Mouse (Mus musculus): Measurements from ENCODE around the gene Prpf38b. TPM values are rescaled to one million over a fixed set of nuclear protein-coding genes. Genes with fewer than 3 reads are reported as not detected.
"Not testable (repeated sequence)": the region's sequence is repeated elsewhere in the genome, so short reads cannot be mapped to it uniquely, and the experiment has no call there.

The Prpf38b gene
- polyA plus RNA-seq, 1 experiment from 2014 or later, result 42.5 TPM

DNA sequence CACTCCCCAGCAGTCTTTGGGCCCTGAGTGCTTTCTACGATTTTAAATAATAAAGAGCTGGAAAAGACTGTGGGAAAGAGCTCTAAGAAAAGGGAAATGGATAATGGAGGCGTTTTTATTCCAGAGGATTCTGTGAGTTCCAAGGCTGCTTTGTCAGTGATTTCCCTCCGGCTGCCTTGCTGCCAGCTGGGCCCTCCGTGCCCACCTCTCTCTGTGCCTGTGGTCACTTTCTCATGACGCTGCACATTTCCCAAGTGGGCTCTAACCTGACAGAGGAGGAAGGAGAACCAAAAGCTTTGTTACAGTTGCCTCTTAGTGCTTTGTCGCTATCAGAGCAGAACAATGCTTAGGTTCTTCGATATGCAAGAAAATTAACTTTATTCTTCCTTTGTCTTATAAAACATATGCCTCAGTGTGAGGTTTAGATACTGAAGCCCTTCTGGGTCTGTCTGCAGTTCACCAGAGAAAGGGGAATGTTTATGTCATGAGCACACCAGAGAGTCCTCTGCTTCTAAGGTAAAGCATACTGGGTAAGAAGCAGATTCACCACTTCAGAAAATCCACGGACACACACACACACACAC is 26.7 kb downstream of the Prpf38b start:
- ATAC-seq (no peak), DNase-seq (ENCODE audit: low spot score) (no peak)
- Histone ChIP-seq H3K27ac (ENCODE audit: low read length) (no peak overlapping the region), H3K4me2 (replicated peaks; ENCODE audit: low read depth, low read length) (no peak overlapping the region), H3K9ac (replicated peaks; ENCODE audit: low read depth) (no peak overlapping the region), H3K36me3 (ENCODE audit: insufficient read depth, low read length) (no peaks in the 10 kb centered on the region), H3K27me3 (replicated peaks; ENCODE audit: insufficient read depth, low read length) (no peaks in the 10 kb centered on the region), H3K9me3 (ENCODE audit: low read length) (no peaks in the 10 kb centered on the region), H3K4me1 (ENCODE audit: insufficient read depth, low read depth, low read length) (no peaks in the 10 kb centered on the region; the same call in 1 of the 2 replicates), H3K4me3 (ENCODE audit: low read depth, low read length) (no peak overlapping the region)
- TF ChIP-seq EP300 (IDR thresholded peaks at IDR 0.05) (no peak), CTCF (IDR thresholded peaks at IDR 0.05) (no peak)
- 64% methylated on average over 8 of the region's 8 CpGs for WGBS

DNA sequence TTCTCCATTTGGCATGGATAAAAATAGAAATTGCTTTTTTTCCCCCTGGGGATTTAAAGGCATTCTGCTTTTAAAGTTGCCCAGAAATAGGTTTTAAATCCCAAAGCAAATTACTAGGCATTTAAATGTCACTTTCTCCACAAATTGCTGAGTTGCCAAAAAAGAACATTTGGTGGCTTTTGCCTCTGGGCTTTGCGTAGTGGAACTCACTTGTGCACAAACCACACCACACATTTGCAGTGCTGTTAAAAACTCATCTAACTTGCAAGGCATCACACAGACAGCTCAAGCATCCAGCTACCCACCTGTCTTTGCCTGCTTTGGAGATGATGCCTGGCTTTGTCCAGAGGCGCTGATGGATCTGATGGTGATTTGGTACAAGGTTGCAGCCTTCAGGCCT is 28.5 kb downstream of the Prpf38b start:
- no peaks in the 10 kb centered on the region for H3K9me3 ChIP-seq (ENCODE audit: low read length)
- H3K27me3 ChIP-seq (replicated peaks; ENCODE audit: insufficient read depth, low read length), result no peaks in the 10 kb centered on the region
- no peak overlapping the region for H3K4me3 ChIP-seq (ENCODE audit: low read depth, low read length)
- no peak for ATAC-seq
- H3K4me1 ChIP-seq (ENCODE audit: insufficient read depth, low read depth, low read length), result peaks cover 5% of the 10 kb centered on the region; the same call in 1 of the 2 replicates
- no peak for TF ChIP-seq EP300 (IDR thresholded peaks at IDR 0.05)
- TF ChIP-seq CTCF (IDR thresholded peaks at IDR 0.05), result no peak
- 92% methylated on average over 2 of the region's 2 CpGs for WGBS
- no peak overlapping the region for H3K9ac ChIP-seq (replicated peaks; ENCODE audit: low read depth)
- no peak for DNase-seq (ENCODE audit: low spot score)
- H3K36me3 ChIP-seq (ENCODE audit: insufficient read depth, low read length), result no peaks in the 10 kb centered on the region
- H3K27ac ChIP-seq (ENCODE audit: low read length), result no peak overlapping the region
- no peak overlapping the region for H3K4me2 ChIP-seq (replicated peaks; ENCODE audit: low read depth, low read length)

DNA sequence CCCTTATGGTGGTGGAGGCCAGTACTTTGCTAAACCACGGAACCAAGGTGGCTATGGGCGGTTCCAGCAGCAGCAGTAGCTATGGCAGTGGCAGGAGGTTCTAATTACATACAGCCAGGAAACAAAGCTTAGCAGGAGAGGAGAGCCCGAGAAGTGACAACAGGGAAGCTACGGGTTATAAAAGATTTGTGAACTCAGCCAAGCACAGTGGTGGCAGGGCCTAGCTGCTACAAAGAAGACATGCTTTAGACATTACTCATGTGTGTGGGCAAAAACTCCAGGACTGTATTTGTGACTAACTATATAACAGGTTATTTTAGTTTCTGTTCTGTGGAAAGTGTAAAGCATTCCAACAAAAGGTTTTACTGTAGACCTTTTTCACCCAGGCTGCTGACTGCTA is 29.7 kb downstream of the Prpf38b start:
- H3K27me3 ChIP-seq (replicated peaks; ENCODE audit: insufficient read depth, low read length); ATAC-seq; H3K9ac ChIP-seq (replicated peaks; ENCODE audit: low read depth); H3K4me3 ChIP-seq (ENCODE audit: low read depth, low read length); H3K9me3 ChIP-seq (ENCODE audit: low read length); H3K36me3 ChIP-seq (ENCODE audit: insufficient read depth, low read length); H3K4me1 ChIP-seq (ENCODE audit: insufficient read depth, low read depth, low read length); H3K4me2 ChIP-seq (replicated peaks; ENCODE audit: low read depth, low read length): not testable (repeated sequence)
- 47% methylated on average over 4 of the region's 4 CpGs for WGBS
- peak; percentile 28 for DNase-seq (ENCODE audit: low spot score)
- H3K27ac ChIP-seq (ENCODE audit: low read length), result peak overlapping the region; percentile 89; the same call in 1 of the 2 replicates

DNA sequence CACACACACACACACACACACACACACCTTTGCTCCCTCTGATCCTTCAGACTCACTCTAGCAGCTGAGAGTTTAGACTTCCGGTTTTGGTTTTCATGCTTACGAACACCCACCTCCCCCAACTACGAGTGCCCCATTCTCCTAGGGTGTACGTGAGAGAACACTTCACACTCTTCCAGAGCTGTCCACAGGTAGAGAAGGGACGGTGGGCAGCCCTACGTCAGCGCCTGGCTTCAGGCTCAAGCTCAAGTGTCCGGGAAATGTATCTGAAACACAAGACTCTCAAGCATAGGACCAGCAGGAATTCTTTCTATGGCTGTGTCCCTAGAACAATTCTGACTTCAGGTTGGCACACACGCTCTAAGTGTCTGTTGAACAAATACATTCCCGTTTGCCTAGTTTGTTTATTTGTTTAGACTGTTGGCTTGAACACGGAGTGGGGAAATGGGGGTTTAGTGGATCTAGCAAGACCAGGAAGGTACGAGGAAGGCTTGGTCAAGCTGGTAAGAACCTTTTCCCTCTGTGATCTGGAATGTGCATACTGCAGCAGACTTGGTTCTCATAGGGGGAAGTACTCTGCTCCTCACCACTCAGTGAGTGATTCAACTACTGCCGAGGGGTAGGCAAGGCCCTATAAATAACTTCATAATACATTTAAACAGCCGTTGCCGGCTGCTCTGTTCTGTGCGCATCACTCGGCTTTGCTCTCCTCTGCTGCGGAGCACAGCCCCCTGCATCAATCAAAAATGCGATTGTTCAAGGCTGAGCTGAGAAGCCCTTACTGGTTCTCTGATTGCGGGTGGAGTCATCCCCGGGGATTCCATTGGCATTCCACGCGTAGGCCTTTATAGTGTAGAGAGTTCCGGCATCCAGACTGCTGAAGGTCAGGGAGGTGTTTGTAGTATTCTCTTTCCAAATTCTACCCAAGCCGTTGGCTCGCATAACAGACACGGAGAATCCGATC is 30.7 kb downstream of the Prpf38b start:
- DNase-seq (ENCODE audit: low spot score) (peak; percentile 91), ATAC-seq (peak; percentile 94)
- Histone ChIP-seq H3K9ac (replicated peaks; ENCODE audit: low read depth) (no peak overlapping the region), H3K36me3 (ENCODE audit: insufficient read depth, low read length) (no peaks in the 10 kb centered on the region), H3K27ac (ENCODE audit: low read length) (peak overlapping the region; percentile 89), H3K27me3 (replicated peaks; ENCODE audit: insufficient read depth, low read length) (no peaks in the 10 kb centered on the region), H3K9me3 (ENCODE audit: low read length) (no peaks in the 10 kb centered on the region), H3K4me2 (replicated peaks; ENCODE audit: low read depth, low read length) (peak overlapping the region; percentile 39), H3K4me3 (ENCODE audit: low read depth, low read length) (no peak overlapping the region), H3K4me1 (ENCODE audit: insufficient read depth, low read depth, low read length) (peaks cover 5% of the 10 kb centered on the region; the same call in 1 of the 2 replicates)
- WGBS, result 28% methylated on average over 28 of the region's 28 CpGs
- peak; percentile 71; the same call in 1 of the 2 replicates for TF ChIP-seq EP300 (IDR thresholded peaks at IDR 0.05)
- no peak for TF ChIP-seq CTCF (IDR thresholded peaks at IDR 0.05)

DNA sequence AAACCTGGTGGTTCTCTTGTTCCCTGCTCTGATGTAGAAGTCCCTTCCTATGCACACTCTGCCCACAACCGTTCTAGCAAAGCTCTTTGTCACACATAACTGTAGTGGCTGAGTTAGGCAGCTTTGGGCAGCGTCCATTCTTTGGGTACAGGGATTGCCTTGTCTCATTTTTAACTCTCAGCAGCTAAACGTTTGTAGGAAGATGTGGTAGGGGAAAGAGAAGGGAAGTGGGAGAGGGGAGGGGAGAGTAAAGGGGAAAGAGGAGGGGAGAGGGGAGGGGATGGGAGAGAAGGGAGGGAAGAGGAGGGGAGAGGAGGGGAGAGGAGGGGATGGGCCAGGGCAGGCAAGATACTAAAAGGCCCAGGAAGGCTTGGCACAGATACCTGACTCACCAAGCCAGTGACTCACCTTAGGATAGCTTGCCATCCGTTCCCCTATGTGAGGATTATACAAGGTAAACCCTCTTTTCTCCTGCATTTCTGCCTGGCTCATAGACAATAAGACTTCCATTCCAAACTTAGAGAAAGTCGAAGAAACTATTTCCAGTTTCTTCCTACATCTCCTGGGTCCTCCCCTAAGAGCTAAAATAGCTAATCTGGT is 31.6 kb downstream of the Prpf38b start:
- H3K4me2 ChIP-seq (replicated peaks; ENCODE audit: low read depth, low read length), result no peak overlapping the region
- DNase-seq (ENCODE audit: low spot score), result peak; percentile 40
- TF ChIP-seq CTCF (IDR thresholded peaks at IDR 0.05), result no peak
- no peak for TF ChIP-seq EP300 (IDR thresholded peaks at IDR 0.05)
- H3K9ac ChIP-seq (replicated peaks; ENCODE audit: low read depth), result no peak overlapping the region
- no peaks in the 10 kb centered on the region for H3K27me3 ChIP-seq (replicated peaks; ENCODE audit: insufficient read depth, low read length)
- H3K27ac ChIP-seq (ENCODE audit: low read length), result peak overlapping the region; percentile 89
- peaks cover 5% of the 10 kb centered on the region; the same call in 1 of the 2 replicates for H3K4me1 ChIP-seq (ENCODE audit: insufficient read depth, low read depth, low read length)
- WGBS, result 31% methylated on average over 5 of the region's 5 CpGs
- no peaks in the 10 kb centered on the region for H3K9me3 ChIP-seq (ENCODE audit: low read length)
- no peaks in the 10 kb centered on the region for H3K36me3 ChIP-seq (ENCODE audit: insufficient read depth, low read length)
- no peak overlapping the region for H3K4me3 ChIP-seq (ENCODE audit: low read depth, low read length)
- no peak for ATAC-seq

GRCm38 (mm10) chr3:108879129-108879528 is 32.4 kb downstream of the Prpf38b start:
- DNase-seq (ENCODE audit: low spot score) (peak; percentile 41), ATAC-seq (no peak)
- no peak overlapping the region for H3K4me2 ChIP-seq (replicated peaks; ENCODE audit: low read depth, low read length)
- H3K9ac ChIP-seq (replicated peaks; ENCODE audit: low read depth), result no peak overlapping the region
- H3K9me3 ChIP-seq (ENCODE audit: low read length), result no peaks in the 10 kb centered on the region
- H3K27ac ChIP-seq (ENCODE audit: low read length), result peak overlapping the region; percentile 89
- no peaks in the 10 kb centered on the region for H3K36me3 ChIP-seq (ENCODE audit: insufficient read depth, low read length)
- WGBS, result 33% methylated on average over 2 of the region's 2 CpGs
- H3K27me3 ChIP-seq (replicated peaks; ENCODE audit: insufficient read depth, low read length), result no peaks in the 10 kb centered on the region
- TF ChIP-seq EP300 (IDR thresholded peaks at IDR 0.05) (no peak), CTCF (IDR thresholded peaks at IDR 0.05) (no peak)
- H3K4me1 ChIP-seq (ENCODE audit: insufficient read depth, low read depth, low read length), result peaks cover 5% of the 10 kb centered on the region; the same call in 1 of the 2 replicates
- no peak overlapping the region for H3K4me3 ChIP-seq (ENCODE audit: low read depth, low read length)

Measured in lung, postnatal 0 days (tissue).